Mouse (Mus musculus) CH12.LX (cell line): ENCODE data around the gene Mas1. TPM values are rescaled to one million over a fixed set of nuclear protein-coding genes. Genes with fewer than 3 reads are reported as not detected.

Source experiments
- DNase-seq: peaks from one replicate; pipeline ENCODE4 v3.0.0-alpha.2; 2013; ENCODE audit errors: extremely low read depth
- H3K27ac ChIP-seq: 2 replicates; pipeline ENCODE4 v1.5.1; 2012; ENCODE audit warnings: low read depth, mild to moderate bottlenecking, control low read depth, moderate library complexity; ENCODE audit not compliant: insufficient read depth
- H3K27me3 ChIP-seq: replicated peaks from 2 replicates; pipeline ENCODE3; 2012; ENCODE audit warnings: inconsistent platforms
- H3K36me3 ChIP-seq, 2 experiments: replicated peaks in 1 of 2; 2 replicates each; pipeline versions ENCODE3 to v1.6.1; 2012; ENCODE audit warnings: inconsistent platforms in 1 of 2, low read length in 1 of 2, mild to moderate bottlenecking in 1 of 2, mixed read lengths in 1 of 2, moderate library complexity in 1 of 2; ENCODE audit not compliant: control insufficient read depth in 1 of 2, insufficient read depth in 1 of 2
- H3K4me1 ChIP-seq, 2 experiments: 2 replicates each; pipeline ENCODE4 v1.6.1; 2012; ENCODE audit warnings: inconsistent platforms in 1 of 2, moderate library complexity in 1 of 2; ENCODE audit not compliant: insufficient read depth in 2 of 2, control insufficient read depth in 1 of 2
- H3K4me2 ChIP-seq: 2 replicates; pipeline ENCODE4 v1.6.1; 2012; ENCODE audit warnings: low read depth, mild to moderate bottlenecking, control low read depth; ENCODE audit not compliant: poor library complexity, insufficient read depth, severe bottlenecking
- H3K4me3 ChIP-seq, 3 experiments: fragments of 150-350 bp in 1 of 3; sonication (generic) in 1 of 3; replicated peaks in 1 of 3; 2 replicates each; pipeline versions ENCODE3 to v1.5.1; 2011 to 2012; ENCODE audit warnings: low read depth in 2 of 3, low read length in 2 of 3, mild to moderate bottlenecking in 2 of 3, moderate library complexity in 2 of 3, control low read depth in 1 of 3, improper control_type of control experiment in 1 of 3, inconsistent platforms in 1 of 3, mixed read lengths in 1 of 3; ENCODE audit not compliant: poor library complexity in 1 of 3
- H3K79me2 ChIP-seq: replicated peaks from 2 replicates; pipeline ENCODE4 v1.6.1; 2012; ENCODE audit warnings: mild to moderate bottlenecking, moderate library complexity; ENCODE audit not compliant: control insufficient read depth, poor library complexity, insufficient read depth, severe bottlenecking; ENCODE audit errors: extremely low read depth
- H3K9ac ChIP-seq: 2 replicates; pipeline ENCODE4 v1.6.1; 2012; ENCODE audit warnings: low read depth, mild to moderate bottlenecking, control low read depth, moderate library complexity; ENCODE audit not compliant: insufficient read depth
- H3K9me3 ChIP-seq: replicated peaks from 2 replicates; pipeline ENCODE3; 2012; ENCODE audit warnings: low read length, inconsistent platforms, mixed read lengths
- BHLHE40 ChIP-seq: IDR thresholded peaks from 2 replicates; pipeline ENCODE4 v1.6.1; 2011; ENCODE audit warnings: mild to moderate bottlenecking, low read depth, low read length, improper control_type of control experiment
- CHD1 ChIP-seq: IDR thresholded peaks from 2 replicates; pipeline ENCODE4 v1.6.1; 2012; ENCODE audit warnings: low read depth, low read length, improper control_type of control experiment, inconsistent platforms
- CHD2 ChIP-seq: IDR thresholded peaks from 2 replicates; pipeline ENCODE4 v1.6.1; 2011; ENCODE audit warnings: low read length, improper control_type of control experiment
- CTCF ChIP-seq, 2 experiments: IDR thresholded peaks in 1 of 2; conservative IDR thresholded peaks in 1 of 2; 2 replicates each; pipeline ENCODE4 v1.5.1; 2011 to 2012; ENCODE audit warnings: low read depth in 2 of 2, low read length in 2 of 2, improper control_type of control experiment in 1 of 2, inconsistent platforms in 1 of 2, mild to moderate bottlenecking in 1 of 2, moderate library complexity in 1 of 2
- E2F4 ChIP-seq: IDR thresholded peaks from 2 replicates; pipeline ENCODE4 v1.6.1; 2011; ENCODE audit warnings: low read depth, low read length, improper control_type of control experiment; ENCODE audit not compliant: insufficient replicate concordance
- ELF1 ChIP-seq: IDR thresholded peaks from 2 replicates; pipeline ENCODE4 v1.6.1; 2014; ENCODE audit warnings: low read depth, mild to moderate bottlenecking, inconsistent platforms, low read length, improper control_type of control experiment
- EP300 ChIP-seq: IDR thresholded peaks from 2 replicates; pipeline ENCODE4 v1.6.1; 2011; ENCODE audit warnings: low read length, improper control_type of control experiment
- HCFC1 ChIP-seq: IDR thresholded peaks from 2 replicates; pipeline ENCODE4 v1.6.1; 2012; ENCODE audit warnings: low read depth, mild to moderate bottlenecking, inconsistent platforms, low read length, improper control_type of control experiment
- JUND ChIP-seq: conservative IDR thresholded peaks from 2 replicates; pipeline ENCODE4 v1.6.1; 2011; ENCODE audit warnings: low read depth, low read length, improper control_type of control experiment
- KAT2A ChIP-seq: IDR thresholded peaks from 2 replicates; pipeline ENCODE4 v1.6.1; 2012; ENCODE audit warnings: low read length, improper control_type of control experiment, inconsistent platforms; ENCODE audit not compliant: insufficient replicate concordance
- NRF1 ChIP-seq: IDR thresholded peaks from 2 replicates; pipeline ENCODE4 v1.6.1; 2014; ENCODE audit warnings: low read depth, mild to moderate bottlenecking, inconsistent platforms, low read length, improper control_type of control experiment, moderate library complexity
- POLR2A ChIP-seq: IDR thresholded peaks from 2 replicates; pipeline ENCODE4 v1.6.1; 2011; ENCODE audit warnings: low read depth, mild to moderate bottlenecking, improper control_type of control experiment, low read length
- RAD21 ChIP-seq: IDR thresholded peaks from 2 replicates; pipeline ENCODE4 v1.6.1; 2011; ENCODE audit warnings: low read depth, mild to moderate bottlenecking, low read length, improper control_type of control experiment, moderate library complexity
- RCOR1 ChIP-seq: conservative IDR thresholded peaks from 2 replicates; pipeline ENCODE4 v1.6.1; 2012; ENCODE audit warnings: low read depth, mild to moderate bottlenecking, inconsistent platforms, low read length, improper control_type of control experiment
- SIN3A ChIP-seq: IDR thresholded peaks from 2 replicates; pipeline ENCODE4 v1.6.1; 2012; ENCODE audit warnings: low read length, improper control_type of control experiment, inconsistent platforms
- SMC3 ChIP-seq: IDR thresholded peaks from 2 replicates; pipeline ENCODE4 v1.6.1; 2011; ENCODE audit warnings: low read depth, low read length, improper control_type of control experiment
- TBP ChIP-seq: conservative IDR thresholded peaks from 2 replicates; pipeline ENCODE4 v1.6.1; 2011; ENCODE audit warnings: low read depth, low read length, improper control_type of control experiment
- USF2 ChIP-seq: conservative IDR thresholded peaks from 2 replicates; pipeline ENCODE4 v1.6.1; 2011; ENCODE audit warnings: low read depth, low read length, improper control_type of control experiment
- ZNF384 ChIP-seq: IDR thresholded peaks from 2 replicates; pipeline ENCODE4 v1.6.1; 2012; ENCODE audit warnings: low read depth, low read length, improper control_type of control experiment, inconsistent platforms
- dilution Hi-C: fragments of 300-500 bp; cut with MboI; formaldehyde crosslinking; loops from 2 replicates; pipeline ENCODE4 v1.14.3; 2020; ENCODE audit warnings: low sequenced_read_pairs; ENCODE audit not compliant: extremely low pct_unique_long_range_greater_than_20kb, extremely low pct_ligation_motif_present
- in situ Hi-C: fragments of 300-500 bp; cut with MboI; formaldehyde crosslinking; loops from 3 replicates; pipeline ENCODE4 v1.14.3; 2019; ENCODE audit warnings: low sequenced_read_pairs, low pct_ligation_motif_present, low pct_unique_long_range_greater_than_20kb, mixed read lengths
- polyA plus RNA-seq: library from polyadenylated mRNA; unstranded; fragments of >175 nt; gene quantifications from 2 replicates; pipeline ENCODE4 v1.2.1, GENCODE M21; 2012; ENCODE audit warnings: low read depth; ENCODE audit not compliant: insufficient read length
- total RNA-seq, 2 experiments: library from RNA; depleted of rRNA; stranded (reverse); fragments of 300-350 nt in 1 of 2; fragments of >200 nt in 1 of 2; gene quantifications; 2 replicates each; pipeline ENCODE4 v1.2.3; 2012 to 2014

Mas1 gene
- total and polyA plus RNA-seq, 3 experiments, result 0.19 TPM; not detected in 2

DNA sequence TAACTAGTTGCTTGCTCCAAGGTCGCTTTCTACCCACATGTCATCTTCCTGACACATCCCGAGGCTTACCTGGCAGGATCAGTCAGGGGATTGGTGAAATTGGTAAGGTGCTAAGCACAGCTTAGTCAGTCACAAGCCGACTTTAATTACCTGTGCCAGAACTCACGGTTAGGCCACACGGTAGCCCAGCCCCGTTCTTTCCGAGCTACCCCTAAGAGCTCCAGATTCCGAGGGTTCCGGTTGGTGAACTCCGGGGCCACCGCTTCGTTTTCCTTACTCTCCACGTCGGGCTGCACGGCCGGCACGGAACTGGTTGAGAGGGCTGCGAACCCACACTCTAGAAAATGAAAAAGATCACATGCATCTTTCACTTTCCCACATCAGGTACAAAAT is 47.5 kb upstream of the Mas1 start, which contains the start of gene Tcp1:
Gene Tcp1 (plus strand): TSS at position 214 of the 393 bp plus-strand sequence.
- H3K9me3 ChIP-seq, result no peaks in the 10 kb centered on the region
- in situ Hi-C loops, result loop anchor here (5.0 kb wide), 1 partner anchor 33 kb away; no protein-coding TSS in a partner anchor
- TF ChIP-seq TBP (no peak), JUND (no peak), ZNF384 (no peak), USF2 (no peak), KAT2A (no peak), SIN3A (no peak), CHD1 (no peak), ELF1 (no peak), RAD21 (no peak), CHD2 (no peak), SMC3 (no peak), CTCF (conservative IDR thresholded peaks at IDR 0.05 in 1 of 2, IDR thresholded peaks at IDR 0.05 in 1 of 2; ENCODE audit: low read depth in 2 of 2, low read length in 2 of 2) (no peak), EP300 (no peak), NRF1 (no peak), RCOR1 (no peak), E2F4 (no peak), HCFC1 (no peak)
- TF ChIP-seq, all 38 proteins: peak for 0
- Histone ChIP-seq H3K79me2 (peaks cover 59% of the 10 kb centered on the region), H3K4me2 (peak within 1 kb of the TSS; percentile 80), H3K27ac (peak within 1 kb of the TSS; percentile 72), H3K27me3 (no peaks in the 10 kb centered on the region), H3K4me1 (peaks cover 3 to 41% of the 10 kb centered on the region in 2 experiments; a peak in 3 of 4 replicates), H3K36me3 (peaks cover 43 to 59% of the 10 kb centered on the region in 2 experiments), H3K9ac (peak within 1 kb of the TSS; percentile 92), H3K4me3 (peak within 1 kb of the TSS; percentile 90 to 98 (median 94))
- dilution Hi-C loops, result no loop called here
- DNase-seq, result peak; percentile 24

- Histone ChIP-seq H3K4me1 (peaks cover 0 to 21% of the 10 kb centered on the region in 2 experiments; a peak in 2 of 4 replicates), H3K4me3 (no peak overlapping the region), H3K79me2 (peaks cover 24% of the 10 kb centered on the region), H3K9me3 (no peaks in the 10 kb centered on the region), H3K4me2 (no peak overlapping the region), H3K9ac (no peak overlapping the region), H3K36me3 (peaks cover 30 to 59% of the 10 kb centered on the region in 2 experiments), H3K27ac (no peak overlapping the region), H3K27me3 (no peaks in the 10 kb centered on the region)
- in situ Hi-C loops (no loop called here), dilution Hi-C loops (no loop called here)
- no peak for DNase-seq
- TF ChIP-seq ZNF384 (peak; percentile 34; the same call in 1 of the 2 replicates), POLR2A (no peak), RAD21 (no peak), BHLHE40 (no peak)
Measured at GRCm38 (mm10) chr17:12910391-12910790, 42.4 kb upstream of the Mas1 start.
